Mouse (Mus musculus) left cerebral cortex, postnatal 14 days (tissue): ENCODE data around the gene Pkm. TPM values are rescaled to one million over a fixed set of nuclear protein-coding genes. Genes with fewer than 3 reads are reported as not detected.
A peak's percentile ranks its signal among the peaks of the same experiment; 100 is the strongest.

Experiments
- DNase-seq, 2 experiments: peaks; one replicate each; pipeline ENCODE4 v3.0.0; 2021 to 2022; ENCODE audit warnings: low spot score in 2 of 2, mixed read lengths in 1 of 2
- intact Hi-C: fragments of 180-260 bp; cut with DNase I; formaldehyde crosslinking; loops from one replicate; pipeline ENCODE4 v1.15.1; 2025
- total RNA-seq, 2 experiments: library from RNA; stranded (reverse); gene quantifications; 2 replicates each; pipeline ENCODE4 v1.2.3; 2021

Gene Pkm
- total RNA-seq, 2 experiments from 2014 or later, result 876 TPM

DNA sequence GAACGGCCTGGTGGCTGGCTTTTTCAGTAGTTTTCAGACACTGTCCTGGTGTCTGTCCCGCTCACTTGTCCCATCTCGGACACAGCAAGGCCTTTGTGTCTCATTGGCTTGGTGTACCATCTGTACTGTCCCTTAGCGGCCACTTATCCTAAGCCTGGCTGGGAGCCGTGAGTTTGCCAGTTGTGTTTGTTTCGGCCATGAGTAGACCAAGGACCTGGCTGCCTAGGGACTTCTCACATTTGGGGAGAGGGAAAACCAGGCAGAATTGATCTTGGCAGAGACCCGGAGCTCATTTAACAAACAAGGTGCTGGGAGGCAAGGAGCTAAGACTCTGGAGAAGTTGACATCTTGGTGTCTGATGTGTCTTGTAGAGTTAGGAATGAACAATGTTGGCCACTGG lies 7.1 kb downstream of the Pkm start:
- DNase-seq, result no peak
- intact Hi-C loops, result no loop called here

DNA sequence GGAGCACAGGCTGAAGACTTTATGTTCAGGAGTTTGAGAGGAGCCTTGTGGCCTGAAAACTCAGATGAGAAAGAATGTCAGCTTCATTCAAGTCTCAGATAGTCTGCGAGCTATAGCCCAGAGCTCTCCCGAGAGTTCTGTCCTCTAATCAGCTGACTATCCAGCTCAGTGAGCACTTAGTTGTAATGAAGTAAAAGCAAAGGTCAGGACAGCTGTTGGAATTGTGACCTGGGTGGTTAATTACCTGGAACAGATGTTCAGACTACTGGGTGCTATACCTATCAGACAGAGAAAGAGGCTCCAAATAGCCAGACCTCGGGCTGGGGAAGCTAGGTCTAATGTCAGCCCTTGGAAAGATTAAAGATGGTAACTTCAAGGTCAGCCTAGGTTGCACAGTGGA lies 7.8 kb downstream of the Pkm start:
- intact Hi-C loops, result no loop called here
- no peak for DNase-seq

DNA sequence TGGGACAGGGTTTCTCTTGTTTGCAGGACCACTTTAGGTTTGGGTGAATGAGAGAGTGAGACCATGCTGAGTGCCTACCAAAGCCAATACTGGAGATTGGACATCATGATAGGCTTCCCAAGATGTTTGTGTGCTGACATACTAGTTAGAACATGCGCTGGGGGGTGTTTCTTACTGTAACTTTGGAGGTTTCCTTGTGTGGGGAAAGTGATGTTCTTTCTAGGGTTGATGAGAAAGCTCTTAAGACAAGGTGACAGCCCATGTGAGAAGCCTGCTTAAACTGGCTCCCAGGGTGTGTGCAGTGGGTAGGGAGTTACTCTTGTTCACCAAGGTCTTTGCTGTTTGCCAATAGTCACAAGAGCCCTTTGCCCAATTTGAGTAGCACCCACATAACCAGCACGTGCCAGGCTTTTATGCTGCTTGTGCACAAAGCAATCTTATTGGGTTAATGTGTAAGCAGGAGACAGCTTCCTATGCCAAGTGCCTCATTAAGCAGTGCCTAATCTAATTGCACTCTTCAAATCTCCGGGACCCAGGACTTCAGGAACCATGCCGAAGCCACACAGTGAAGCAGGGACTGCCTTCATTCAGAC lies 8.6 kb downstream of the Pkm start:
- intact Hi-C loops, result no loop called here

DNA sequence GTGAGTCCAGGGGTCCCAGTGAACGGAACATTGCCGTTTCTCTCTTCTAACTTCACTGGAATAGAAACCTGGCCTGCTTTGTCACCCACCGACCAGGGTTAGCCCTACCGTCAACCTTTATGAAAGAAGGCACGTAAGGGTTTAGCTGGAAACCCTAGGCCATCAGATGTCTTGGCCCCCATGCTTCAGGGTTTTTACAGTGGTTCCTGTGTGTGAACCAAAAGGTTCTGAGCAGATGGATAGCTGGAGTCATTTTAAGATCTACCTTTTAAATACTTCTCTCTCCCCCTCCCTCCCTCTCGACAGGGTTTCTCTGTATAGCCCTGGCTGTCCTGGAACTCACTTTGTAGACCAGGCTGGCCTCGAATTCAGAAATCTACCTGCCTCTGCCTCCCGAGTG lies 9.8 kb downstream of the Pkm start:
- intact Hi-C loops, result no loop called here
- no peak for DNase-seq

More for the DNA sequence above, 8.6 kb downstream of the Pkm start:
- no peak for DNase-seq

DNA sequence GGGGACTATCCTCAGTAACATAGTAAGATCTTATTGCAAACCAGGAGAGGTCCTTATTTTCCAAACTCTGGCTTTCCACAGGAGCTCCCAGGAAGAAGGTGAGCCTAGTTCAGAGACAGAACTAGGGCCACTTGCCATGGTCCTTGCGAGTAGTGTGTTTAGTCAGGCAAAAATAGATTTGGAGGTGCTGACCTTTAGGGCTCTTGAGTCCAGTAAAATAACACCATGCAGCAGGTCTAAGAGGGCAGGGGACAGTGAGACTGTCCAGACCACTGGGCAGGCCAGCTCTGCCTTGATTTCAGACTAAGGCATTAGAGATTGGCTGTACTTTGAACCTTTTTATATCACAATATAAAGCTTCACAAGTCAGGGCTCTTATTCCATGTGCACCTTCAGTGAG lies 10.6 kb downstream of the Pkm start:
- intact Hi-C loops, result no loop called here
- no peak for DNase-seq

DNA sequence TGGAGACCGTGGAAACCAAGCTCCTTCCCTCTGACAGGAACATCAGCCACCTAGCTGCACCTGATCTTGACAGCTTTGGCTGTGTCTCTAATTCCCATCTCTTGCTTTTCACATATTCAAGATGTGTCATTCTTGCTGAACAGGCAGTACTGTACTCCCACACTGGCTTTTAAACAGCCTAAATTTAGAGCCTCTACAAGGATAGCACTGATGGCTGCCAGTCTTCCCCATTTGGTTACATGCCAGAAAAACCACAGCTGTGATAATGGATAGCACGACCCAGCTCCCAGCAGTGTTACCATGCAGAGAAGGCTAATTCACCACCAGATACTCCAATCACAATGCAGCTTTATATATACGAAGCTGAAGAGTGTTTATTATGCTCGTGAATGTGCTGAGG lies 11.1 kb downstream of the Pkm start:
- DNase-seq, result peak; percentile 55 to 90
- intact Hi-C loops, result no loop called here

DNA sequence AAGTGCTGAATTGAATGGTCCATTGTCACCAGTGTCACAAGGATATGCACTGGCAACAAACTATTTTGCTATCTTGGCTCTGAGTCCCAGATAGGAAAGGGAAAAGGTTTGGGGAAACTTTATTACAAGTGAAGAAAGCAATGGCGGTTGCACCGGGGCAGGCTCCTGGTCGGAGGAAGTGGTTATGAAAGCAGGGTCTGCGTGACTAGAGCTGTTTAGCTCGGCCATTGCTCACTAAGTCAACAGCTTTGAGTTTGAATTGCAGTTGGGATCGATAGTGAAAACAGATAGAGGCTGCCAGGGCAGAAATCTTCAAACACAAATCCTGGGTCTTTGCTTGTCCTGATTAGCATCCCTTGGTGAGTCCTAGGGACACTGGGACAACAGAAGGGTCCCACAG lies 11.7 kb downstream of the Pkm start:
- no peak for DNase-seq
- intact Hi-C loops, result no loop called here

DNA sequence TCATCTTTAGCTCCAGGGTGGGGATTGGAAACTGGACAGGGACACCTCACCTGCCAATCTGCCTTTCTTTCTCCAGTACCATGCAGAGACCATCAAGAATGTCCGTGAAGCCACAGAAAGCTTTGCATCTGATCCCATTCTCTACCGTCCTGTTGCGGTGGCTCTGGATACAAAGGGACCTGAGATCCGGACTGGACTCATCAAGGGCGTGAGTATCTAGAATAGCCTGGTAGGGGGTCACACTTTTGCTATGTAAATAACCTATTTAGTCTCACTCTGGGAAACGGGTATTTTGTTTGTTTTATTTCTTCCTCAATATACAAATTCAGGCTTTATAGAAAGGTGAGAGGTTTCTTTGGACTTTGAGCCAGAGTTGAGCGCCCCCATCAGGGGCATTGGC lies 12.3 kb downstream of the Pkm start:
- DNase-seq, result no peak
- intact Hi-C loops, result no loop called here

DNA sequence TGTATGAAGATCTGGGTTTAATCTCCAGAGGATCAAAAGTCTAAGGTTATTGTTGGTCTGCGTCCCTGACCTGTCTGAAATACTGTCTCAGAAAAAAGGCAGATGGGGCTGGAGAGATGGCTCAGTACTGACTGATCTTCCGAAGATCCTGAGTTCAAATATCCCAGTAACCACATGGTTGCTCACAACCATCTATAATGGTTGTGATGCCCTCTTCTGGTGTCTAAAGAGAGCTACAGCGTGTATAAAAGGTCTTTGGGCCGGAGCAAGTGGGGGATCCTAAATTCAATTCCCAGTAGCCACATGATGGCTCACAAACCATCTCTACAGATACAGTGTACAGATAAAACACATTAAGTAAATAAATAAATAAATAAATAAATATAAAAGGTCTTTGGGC lies 13.0 kb downstream of the Pkm start:
- intact Hi-C loops, result no loop called here
- no peak for DNase-seq

DNA sequence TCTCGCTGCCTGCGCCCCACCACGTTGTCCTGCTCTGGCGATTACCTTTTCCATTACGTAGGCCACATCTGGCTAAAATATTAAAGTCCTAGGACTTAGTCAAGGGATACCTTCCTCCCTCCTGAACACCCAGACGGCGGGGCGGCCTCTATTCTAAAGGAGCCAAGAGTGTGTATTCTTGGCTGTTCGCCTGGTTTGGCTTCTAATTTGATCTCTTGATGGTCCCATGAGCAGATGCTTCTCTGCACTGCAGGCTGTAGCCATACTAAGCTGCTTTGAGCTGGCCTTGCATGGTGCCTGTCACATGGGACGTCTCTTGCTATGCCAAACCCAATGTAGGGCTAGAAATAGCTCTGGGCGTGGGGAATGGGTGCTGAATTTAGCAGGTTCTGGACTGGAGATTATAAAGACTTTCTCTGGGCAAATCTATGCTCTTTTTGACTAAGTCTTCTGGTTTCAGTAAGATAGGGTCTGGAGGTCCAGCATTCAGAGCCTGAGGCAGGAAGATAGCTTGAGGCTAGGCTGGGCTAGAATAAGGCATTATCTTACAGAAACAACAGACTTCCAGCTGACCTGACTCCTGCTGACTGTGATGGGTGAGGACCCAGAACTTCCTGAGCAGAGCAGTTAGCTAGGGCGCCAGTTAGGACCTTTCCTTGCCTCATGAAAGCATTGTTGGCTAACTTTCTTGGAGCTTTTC lies 16.2 kb downstream of the Pkm start:
- intact Hi-C loops, result no loop called here
- no peak for DNase-seq

DNA sequence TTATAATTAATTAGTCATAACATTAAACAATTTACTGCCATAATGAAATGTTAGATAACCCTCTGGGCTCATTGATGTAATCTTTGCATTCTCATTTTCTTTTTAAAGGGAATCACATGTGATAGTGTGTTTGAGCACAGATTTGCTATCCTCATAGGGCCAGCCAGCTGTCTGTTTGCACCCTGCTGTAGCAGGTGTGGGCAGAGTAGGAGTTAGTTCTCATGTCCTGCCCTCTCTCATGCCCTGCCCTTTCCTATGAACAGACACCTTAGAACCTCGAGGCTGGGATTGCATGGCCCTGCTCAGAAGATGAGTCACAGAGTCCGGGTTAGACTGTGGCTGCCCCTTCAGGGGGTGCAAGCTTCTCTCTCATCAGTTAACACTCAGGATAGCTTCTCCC lies 17.3 kb downstream of the Pkm start:
- intact Hi-C loops, result no loop called here
- DNase-seq, result no peak

DNA sequence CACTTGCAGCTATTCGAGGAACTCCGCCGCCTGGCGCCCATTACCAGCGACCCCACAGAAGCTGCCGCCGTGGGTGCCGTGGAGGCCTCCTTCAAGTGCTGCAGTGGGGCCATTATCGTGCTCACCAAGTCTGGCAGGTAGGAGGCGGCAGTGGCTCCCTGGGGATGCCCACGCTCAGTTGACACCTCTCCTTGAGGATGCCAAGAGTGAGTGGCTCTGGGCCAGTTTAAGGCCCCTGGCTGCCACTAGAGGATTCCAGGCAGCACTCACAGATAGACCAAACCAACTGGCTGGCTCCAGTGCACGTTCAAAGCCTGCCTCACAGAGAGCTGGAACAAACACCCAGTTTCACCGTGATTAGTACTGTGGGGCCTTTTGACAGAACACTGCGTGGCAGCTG lies 19.4 kb downstream of the Pkm start:
- no peak for DNase-seq
- intact Hi-C loops, result no loop called here

DNA sequence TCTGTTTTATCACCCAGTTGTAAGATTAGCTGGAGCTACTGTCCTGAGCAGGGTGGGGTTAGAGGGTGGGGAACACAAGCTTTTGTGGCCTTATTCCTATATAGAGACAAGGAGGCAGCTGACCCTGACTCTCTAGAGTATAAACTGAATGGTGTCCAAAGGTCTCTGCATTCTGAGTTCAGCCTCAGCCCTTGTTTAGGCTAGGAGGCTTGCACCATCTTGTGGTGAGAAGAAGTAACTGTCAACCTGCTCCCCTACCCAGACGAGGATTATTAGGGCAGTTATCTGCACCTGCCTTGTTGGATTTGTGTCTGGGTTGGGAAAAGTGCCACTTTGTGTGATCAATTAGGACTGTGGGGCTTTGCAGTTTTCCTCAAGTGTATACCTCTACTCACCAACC lies 22.1 kb downstream of the Pkm start:
- intact Hi-C loops, result no loop called here
- DNase-seq, result no peak

DNA sequence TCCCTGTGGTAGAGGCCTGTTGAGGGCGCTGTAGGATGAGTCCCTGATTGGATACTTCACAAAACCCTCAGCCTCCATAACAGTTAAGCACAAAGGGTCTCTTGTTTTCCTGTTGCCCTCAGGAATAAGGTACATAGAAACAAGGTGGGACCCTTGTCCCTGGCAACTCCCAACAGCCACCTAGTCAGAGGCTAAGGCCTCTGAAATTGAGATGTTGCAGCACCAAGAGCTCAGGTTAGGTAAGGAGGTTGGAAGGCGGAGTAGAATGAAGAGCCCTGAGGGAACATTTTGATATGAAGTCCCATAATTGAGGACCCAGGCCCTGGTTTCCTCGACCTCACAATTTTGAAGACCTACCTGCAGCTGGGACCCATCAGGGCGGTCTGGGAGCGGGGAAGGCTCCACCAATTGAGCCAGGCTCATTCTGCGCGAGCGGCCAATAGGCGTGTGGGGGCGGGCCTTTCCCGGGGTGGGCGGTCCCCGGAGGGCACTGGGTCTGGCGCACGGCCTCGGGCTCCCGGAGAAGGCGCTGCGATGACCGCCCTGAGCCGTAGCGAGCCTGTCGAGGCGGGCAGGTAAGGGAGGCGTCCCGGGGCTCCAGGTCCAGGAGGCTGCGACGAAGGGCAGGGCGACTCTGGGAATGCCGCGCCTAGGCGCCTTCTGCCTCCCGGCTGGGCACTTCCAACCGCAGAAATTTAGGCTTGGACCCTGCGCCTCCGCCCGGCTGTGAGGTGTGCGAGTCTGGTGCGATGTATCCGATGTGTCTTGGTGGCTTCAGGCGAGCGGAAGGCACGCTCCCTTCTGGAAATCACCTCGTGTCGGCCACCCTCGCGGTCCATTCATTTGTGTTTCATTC lies 23.7 kb downstream of the Pkm start, which contains the start of gene Gramd2:
Gene Gramd2 (plus strand): TSS at position 467 of the 856 bp plus-strand sequence.
- intact Hi-C loops, result no loop called here
- DNase-seq, result peak; percentile 78 to 80

DNA sequence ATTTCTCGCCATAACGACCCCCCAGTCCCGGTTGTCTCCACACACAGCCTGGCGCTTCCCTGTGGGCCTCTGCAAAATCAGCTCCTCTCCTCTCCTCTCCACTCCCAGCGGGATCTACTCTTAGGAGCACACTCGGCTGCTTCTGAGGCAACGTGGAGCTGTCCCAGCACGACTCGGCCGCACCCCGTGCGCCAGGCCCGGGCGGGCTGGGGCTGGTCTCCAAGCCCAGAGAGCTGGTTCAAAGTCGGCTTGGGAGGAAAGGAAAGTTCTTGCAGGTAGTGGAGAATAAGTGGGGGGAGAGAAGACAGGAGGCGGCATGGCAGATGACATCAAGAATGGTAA lies 24.3 kb downstream of the Pkm start:
- intact Hi-C loops, result no loop called here
- no peak for DNase-seq

DNA sequence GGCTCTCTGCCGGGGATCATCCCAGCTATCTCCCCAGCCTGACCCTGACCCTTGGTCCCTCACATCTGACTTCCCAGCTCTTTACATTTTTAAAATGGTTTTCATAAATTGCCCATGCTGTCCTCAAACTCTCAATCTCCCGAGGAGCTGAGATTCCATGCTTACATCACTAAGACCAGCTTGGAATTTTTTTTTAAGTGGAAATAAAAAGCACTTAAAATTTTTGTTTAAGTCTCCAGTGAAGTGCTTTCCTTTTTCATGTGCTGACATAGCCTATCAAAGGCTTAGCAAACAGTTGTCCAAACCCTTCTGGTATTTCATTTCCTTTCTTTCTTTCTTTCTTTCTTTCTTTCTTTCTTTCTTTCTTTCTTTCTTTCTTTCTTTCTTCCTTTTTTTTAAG lies 27.9 kb downstream of the Pkm start:
- no peak for DNase-seq
- intact Hi-C loops, result no loop called here

DNA sequence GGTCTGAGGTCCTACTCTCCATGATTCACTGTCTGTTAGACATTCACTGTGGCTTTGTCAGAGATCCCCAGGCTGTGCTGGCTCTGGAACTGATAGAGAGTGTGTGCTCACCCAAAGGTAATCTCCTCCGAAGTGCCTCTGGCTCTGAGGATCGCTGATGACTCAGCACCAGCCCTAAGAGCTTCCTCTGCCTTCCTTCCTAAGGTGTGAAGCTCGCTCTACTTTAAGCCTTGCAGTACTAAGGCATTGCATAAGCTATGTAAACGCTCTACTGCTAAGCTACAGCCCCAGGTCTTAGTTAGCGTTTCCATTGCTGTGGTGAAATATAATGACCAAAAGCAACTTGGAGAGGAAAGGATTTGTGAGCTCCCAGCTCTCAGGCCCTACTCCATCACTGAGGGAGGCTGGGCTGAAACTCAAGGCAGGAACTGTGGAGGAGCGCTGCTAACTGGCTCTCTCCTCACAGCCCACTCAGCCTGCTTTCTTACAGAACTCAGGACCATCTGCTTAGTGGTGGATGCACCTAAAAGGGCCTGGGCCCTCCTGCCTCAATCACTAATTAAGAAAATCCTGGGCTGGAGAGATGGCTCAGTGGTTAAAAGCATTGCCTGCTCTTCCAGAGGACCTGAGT lies 31.4 kb downstream of the Pkm start:
- intact Hi-C loops, result no loop called here
- peak; percentile 46 to 67 for DNase-seq

DNA sequence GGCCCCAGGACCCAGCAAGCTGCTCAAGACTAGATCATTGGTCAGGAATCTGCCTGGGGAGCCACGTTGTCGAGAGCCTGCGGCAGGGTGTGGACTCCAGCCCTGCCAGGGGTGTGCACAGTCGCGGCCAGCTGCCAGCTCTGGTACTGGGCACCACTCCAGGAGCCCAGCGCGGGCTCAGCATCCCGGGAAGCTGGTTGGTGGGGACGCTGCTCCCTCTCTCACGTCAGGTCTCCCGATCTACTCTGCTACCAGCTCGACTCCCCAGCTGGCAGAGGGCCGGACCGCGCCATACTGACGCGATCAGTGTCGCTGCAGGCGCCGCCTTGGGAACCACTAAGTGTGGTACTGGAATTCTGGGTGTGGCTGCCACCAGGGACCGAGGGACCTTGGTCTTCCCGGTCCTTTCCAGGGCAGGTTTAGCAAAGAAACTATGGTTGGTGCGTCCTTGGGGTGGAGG lies 35.5 kb downstream of the Pkm start:
- intact Hi-C loops, result loop anchor here (5.0 kb wide), 1 partner anchor 61 kb away; the partner anchor contains the start of genes Myo9a and Senp8
- DNase-seq, result peak; percentile 86 to 94

DNA sequence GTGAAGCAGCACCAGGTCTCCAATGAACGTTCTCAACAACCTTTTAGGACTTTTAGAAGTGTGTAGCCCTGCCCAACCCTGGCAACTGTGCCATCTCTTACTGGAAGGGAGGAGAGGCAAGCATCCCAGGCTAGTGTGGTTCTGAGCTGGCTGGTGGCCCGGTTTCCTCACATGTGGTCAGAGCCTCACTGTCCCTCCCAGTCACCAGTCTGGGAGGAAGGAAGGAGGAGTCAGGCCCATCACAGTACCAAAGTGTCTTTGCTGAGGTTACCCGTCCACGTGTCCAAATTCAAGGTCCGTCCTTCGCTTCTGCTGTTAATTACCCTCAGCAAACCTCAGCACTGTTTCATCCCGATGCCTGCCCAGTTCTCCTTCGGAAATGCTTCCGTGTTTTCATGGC lies 36.0 kb downstream of the Pkm start:
- intact Hi-C loops, result loop anchor here (5.0 kb wide), 1 partner anchor 60 kb away; the partner anchor contains the start of genes Myo9a and Senp8
- peak; percentile 50 to 77 for DNase-seq
